Comparison of ENCODE assay signal across 10 mouse cellular contexts in genomic region chr12:117150611-117151395, GRCm38 (mm10).
A peak's percentile ranks its signal among the peaks of the same experiment; 100 is the strongest.
DNase-seq lines count a peak whose midpoint lies in the region; ATAC-seq and TF ChIP-seq lines count a peak whose summit lies in the region.
"Had no signal": no experiment of that assay in that cellular context is flagged by ENCODE, and none has a peak within 500 bp of the region (broad histone marks: within the 10 kb centered on the region; RNA-seq: fewer than 3 reads in every experiment).

No protein-coding gene starts in this region.

- no peaks in the 10 kb centered on the region for H3K36me3 ChIP-seq in heart, embryonic 12.5 days
- no peaks in the 10 kb centered on the region for H3K36me3 ChIP-seq in forebrain, embryonic 15.5 days
- peaks cover 2% of the 10 kb centered on the region for H3K36me3 ChIP-seq in midbrain, embryonic 12.5 days

- peak overlapping the region; percentile 21 for H3K4me3 ChIP-seq in heart, embryonic 12.5 days
- H3K4me3 ChIP-seq in forebrain, embryonic 15.5 days: peak overlapping the region; percentile 32
- H3K4me3 ChIP-seq in midbrain, embryonic 12.5 days: peak overlapping the region; percentile 94
- no peak overlapping the region for H3K4me3 ChIP-seq in cerebellum, adult 2 months (replicated peaks; ENCODE audit: insufficient read depth, low read depth, low read length)

- TF ChIP-seq CTCF in cerebellum, adult 2 months (IDR thresholded peaks at IDR 0.05; ENCODE audit: borderline replicate concordance, insufficient read depth, low read depth, low read length): no peak

- no peak for ATAC-seq in heart, embryonic 12.5 days (ENCODE audit: insufficient number of reproducible peaks, low FRiP score)
- ATAC-seq in forebrain, embryonic 15.5 days (replicated peaks): peak; percentile 21; the same call in 1 of the 2 replicates
- peak; percentile 59 for ATAC-seq in midbrain, embryonic 12.5 days (ENCODE audit: low FRiP score, low read depth)

- peaks cover 71% of the 10 kb centered on the region for H3K27me3 ChIP-seq in heart, embryonic 12.5 days (replicated peaks)
- peaks cover 73% of the 10 kb centered on the region for H3K27me3 ChIP-seq in forebrain, embryonic 15.5 days
- H3K27me3 ChIP-seq in midbrain, embryonic 12.5 days: no peaks in the 10 kb centered on the region; the same call in 1 of the 2 replicates
- H3K27me3 ChIP-seq in cerebellum, adult 2 months (ENCODE audit: control insufficient read depth, insufficient read depth, low read length): peaks cover 1% of the 10 kb centered on the region; the same call in 1 of the 2 replicates

- no peak for DNase-seq in heart, postnatal 36 days
- DNase-seq in R1 (ENCODE audit: low read depth, low spot score): peak; percentile 18
- no peak for DNase-seq in adrenal gland, adult 18-20 months (ENCODE audit: low spot score in 2 of 2)
- no peak for DNase-seq in cerebellum, adult 2 months
- DNase-seq in left cerebral cortex, adult 9 months (ENCODE audit: low spot score in 2 of 2): no peak
- DNase-seq: left cerebral cortex, postnatal 4 days; thymus, postnatal 14 days had no signal

- H3K27ac ChIP-seq in heart, embryonic 12.5 days (ENCODE audit: poor library complexity, severe bottlenecking): no peak overlapping the region
- H3K27ac ChIP-seq in forebrain, embryonic 15.5 days (replicated peaks): peak overlapping the region; percentile 89
- peak overlapping the region; percentile 99 for H3K27ac ChIP-seq in midbrain, embryonic 12.5 days (replicated peaks)
- no peak overlapping the region for H3K27ac ChIP-seq in cerebellum, adult 2 months (ENCODE audit: insufficient read depth, low read length)

- intact Hi-C loops in heart, postnatal 36 days (cut with DNase I): no loop called here

- WGBS in heart, embryonic 12.5 days: 9% methylated on average over 33 of the region's 33 CpGs
- 5% methylated on average over 33 of the region's 33 CpGs for WGBS in forebrain, embryonic 15.5 days
- WGBS in midbrain, embryonic 12.5 days: 2% methylated on average over 33 of the region's 33 CpGs
- WGBS in cerebellum, adult 2 months: 29% methylated on average over 33 of the region's 33 CpGs

- no peak overlapping the region for H3K9ac ChIP-seq in heart, embryonic 12.5 days
- peak overlapping the region; percentile 44 for H3K9ac ChIP-seq in forebrain, embryonic 15.5 days (replicated peaks)
- H3K9ac ChIP-seq in midbrain, embryonic 12.5 days (replicated peaks): peak overlapping the region; percentile 100

- H3K4me1 ChIP-seq in heart, embryonic 12.5 days (replicated peaks): peaks cover 26% of the 10 kb centered on the region
- H3K4me1 ChIP-seq in forebrain, embryonic 15.5 days: peaks cover 44% of the 10 kb centered on the region
- peaks cover 48% of the 10 kb centered on the region for H3K4me1 ChIP-seq in midbrain, embryonic 12.5 days
- no peaks in the 10 kb centered on the region; the same call in 1 of the 2 replicates for H3K4me1 ChIP-seq in cerebellum, adult 2 months (ENCODE audit: control insufficient read depth, insufficient read depth, low read length)

- H3K4me2 ChIP-seq in heart, embryonic 12.5 days: peak overlapping the region; percentile 49
- H3K4me2 ChIP-seq in forebrain, embryonic 15.5 days (replicated peaks): peak overlapping the region; percentile 51
- H3K4me2 ChIP-seq in midbrain, embryonic 12.5 days (replicated peaks): peak overlapping the region; percentile 67

- no peak for TF ChIP-seq POLR2A in cerebellum, adult 2 months (IDR thresholded peaks at IDR 0.05; ENCODE audit: borderline replicate concordance, insufficient read depth, low read length)

- H3K9me3 ChIP-seq in heart, embryonic 12.5 days (replicated peaks): no peaks in the 10 kb centered on the region
- H3K9me3 ChIP-seq in forebrain, embryonic 15.5 days: no peaks in the 10 kb centered on the region
- no peaks in the 10 kb centered on the region for H3K9me3 ChIP-seq in midbrain, embryonic 12.5 days

Comparison
In these comparisons a context has a peak if more than half of its experiments do, and no peak if none do; other contexts are left out.
1. H3K27ac ChIP-seq: peak in forebrain, embryonic 15.5 days (single experiment) and midbrain, embryonic 12.5 days (single experiment); none in heart, embryonic 12.5 days (single experiment) and cerebellum, adult 2 months (single experiment).
2. Peak in every context shown above with its lines, with median percentiles within 50 percentile points of each other: H3K4me2 ChIP-seq.